Mouse (Mus musculus) C2C12 (cell line): ENCODE data around the gene Cst7.
A peak's percentile ranks its signal among the peaks of the same experiment; 100 is the strongest.

Source experiments
- CTCF ChIP-seq: IDR thresholded peaks from one replicate; pipeline ENCODE4 v1.5.1; 2011; ENCODE audit not compliant: control insufficient read depth, insufficient read depth, insufficient read length
- MAX ChIP-seq: IDR thresholded peaks from one replicate; pipeline ENCODE4 v1.6.1; 2011; ENCODE audit warnings: mild to moderate bottlenecking, control low read depth
- MYOD1 ChIP-seq: IDR thresholded peaks from one replicate; pipeline ENCODE4 v1.6.1; 2011; ENCODE audit warnings: low read depth; ENCODE audit not compliant: control insufficient read depth, insufficient read length
- USF1 ChIP-seq: IDR thresholded peaks from one replicate; pipeline ENCODE4 v1.6.1; 2011; ENCODE audit warnings: low read depth, mild to moderate bottlenecking, control low read depth, moderate library complexity

- TF ChIP-seq CTCF (peak; percentile 38), MYOD1 (no peak), MAX (no peak), USF1 (no peak)
Measured at GRCm38 (mm10) chr2:150608872-150609560, 38.8 kb downstream of the Cst7 start.
